Mouse (Mus musculus): ENCODE results near the gene Apoe. TPM values are rescaled to one million over a fixed set of nuclear protein-coding genes. Genes with fewer than 3 reads are reported as not detected.

The Apoe gene
- polyA plus RNA-seq, 1 experiment from 2014 or later: 20,006 TPM

DNA sequence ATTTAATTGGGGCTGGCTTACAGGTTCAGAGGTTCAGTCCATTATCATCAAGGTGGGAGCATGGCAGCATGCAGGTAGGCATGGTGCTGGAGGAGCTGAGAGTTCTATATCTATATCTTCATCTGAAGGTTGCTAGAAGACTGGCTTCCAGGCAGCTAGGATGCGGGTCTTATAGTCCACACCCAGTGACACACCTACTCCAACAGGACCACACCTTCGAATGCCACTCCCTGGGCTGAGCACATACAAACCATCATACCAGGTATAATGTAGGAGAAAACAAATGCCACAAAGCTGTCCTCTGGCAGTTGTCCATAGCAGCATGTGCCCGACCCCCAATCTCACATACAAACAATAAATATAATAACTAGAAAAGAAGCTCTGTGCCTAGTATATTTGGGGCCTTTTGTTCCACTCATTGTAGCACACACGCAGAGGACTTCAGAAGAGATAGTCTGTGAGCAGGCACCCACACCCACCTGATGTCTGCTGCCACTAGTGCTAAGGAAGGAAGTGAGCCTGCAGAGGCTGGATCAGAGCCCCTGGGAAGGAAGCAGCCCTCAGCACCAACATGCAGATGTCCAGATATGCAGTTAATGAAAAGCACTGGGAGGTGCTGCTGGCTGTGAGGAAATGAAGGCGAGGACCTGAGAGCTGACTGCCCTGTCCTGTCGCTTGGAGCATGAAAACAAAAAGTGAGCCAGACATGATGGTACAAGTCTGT is 47.8 kb downstream of the Apoe start:
- no peak overlapping the region for H3K4me2 ChIP-seq (ENCODE audit: low read depth, low read length)
- H3K27ac ChIP-seq (ENCODE audit: low read depth): no peak overlapping the region
- H3K4me1 ChIP-seq (ENCODE audit: insufficient read depth): no peaks in the 10 kb centered on the region; the same call in 1 of the 2 replicates
- peaks cover 58% of the 10 kb centered on the region for H3K36me3 ChIP-seq (replicated peaks; ENCODE audit: insufficient read depth, low read length)
- TF ChIP-seq EP300 (IDR thresholded peaks at IDR 0.05; ENCODE audit: low read depth) (no peak), CTCF (IDR thresholded peaks at IDR 0.05; ENCODE audit: low read depth) (no peak)
- no peak overlapping the region for H3K4me3 ChIP-seq (ENCODE audit: low read depth, low read length)
- no peaks in the 10 kb centered on the region for H3K9me3 ChIP-seq (ENCODE audit: low read length)
- no peak overlapping the region for H3K9ac ChIP-seq (replicated peaks)
- ATAC-seq (no peak), DNase-seq (no peak)
- 56% methylated on average over 6 of the region's 6 CpGs for WGBS (ENCODE audit: insufficient replicate concordance)
- H3K27me3 ChIP-seq (ENCODE audit: insufficient read depth, low read length): no peaks in the 10 kb centered on the region

Other genes with a start within 250 kb of the Apoe start
- 1.8 and 2.0 TPM in 2 replicates for gene Mark4, start 240.4 kb downstream of the Apoe start, polyA plus RNA-seq (2015; fragmentation: Nextera tagmentation; extraction: Ambion mirVana)
- gene Exoc3l2, start 235.9 kb downstream of the Apoe start, polyA plus RNA-seq (2015; fragmentation: Nextera tagmentation; extraction: Ambion mirVana): 1.1 and 1.7 TPM in 2 replicates
- 0.94 and 1.1 TPM in 2 replicates for gene Bloc1s3, start 190.8 kb downstream of the Apoe start, polyA plus RNA-seq (2015; fragmentation: Nextera tagmentation; extraction: Ambion mirVana)
- 51.6 and 52.5 TPM in 2 replicates for gene Trappc6a, start 190.8 kb downstream of the Apoe start, polyA plus RNA-seq (2015; fragmentation: Nextera tagmentation; extraction: Ambion mirVana)
- not detected in 2 replicates for gene Nkpd1, start 181.3 kb downstream of the Apoe start, polyA plus RNA-seq (2015; fragmentation: Nextera tagmentation; extraction: Ambion mirVana)
- gene Ppp1r37, start 136.1 kb downstream of the Apoe start, polyA plus RNA-seq (2015; fragmentation: Nextera tagmentation; extraction: Ambion mirVana): 8.1 and 8.3 TPM in 2 replicates
- 0.89 and 1.2 TPM in 2 replicates for gene Zfp296, start 121.9 kb downstream of the Apoe start, polyA plus RNA-seq (2015; fragmentation: Nextera tagmentation; extraction: Ambion mirVana)
- gene Gemin7, start 121.6 kb downstream of the Apoe start, polyA plus RNA-seq (2015; fragmentation: Nextera tagmentation; extraction: Ambion mirVana): 61.7 and 66.9 TPM in 2 replicates
- 7.6 and 8.1 TPM in 2 replicates for gene Clasrp, start 94.7 kb downstream of the Apoe start, polyA plus RNA-seq (2015; fragmentation: Nextera tagmentation; extraction: Ambion mirVana)
- 2.2 and 2.3 TPM in 2 replicates for gene Relb, start 69.8 kb downstream of the Apoe start, polyA plus RNA-seq (2015; fragmentation: Nextera tagmentation; extraction: Ambion mirVana)
- 40.3 and 44.4 TPM in 2 replicates for gene Clptm1, start 34.2 kb downstream of the Apoe start, polyA plus RNA-seq (2015; fragmentation: Nextera tagmentation; extraction: Ambion mirVana)
- 2,864 and 3,070 TPM in 2 replicates for gene Apoc2, start 21.2 kb downstream of the Apoe start, polyA plus RNA-seq (2015; fragmentation: Nextera tagmentation; extraction: Ambion mirVana)
- gene Gm44805, start 17.8 kb downstream of the Apoe start, polyA plus RNA-seq (2015; fragmentation: Nextera tagmentation; extraction: Ambion mirVana): 187 and 234 TPM in 2 replicates
- gene Apoc4, start 17.7 kb downstream of the Apoe start, polyA plus RNA-seq (2015; fragmentation: Nextera tagmentation; extraction: Ambion mirVana): 2,808 and 2,914 TPM in 2 replicates
- 5,234 and 5,457 TPM in 2 replicates for gene Apoc1, start 6.5 kb downstream of the Apoe start, polyA plus RNA-seq (2015; fragmentation: Nextera tagmentation; extraction: Ambion mirVana)
- 81.5 and 83.6 TPM in 2 replicates for gene Tomm40, start 16.2 kb upstream of the Apoe start, polyA plus RNA-seq (2015; fragmentation: Nextera tagmentation; extraction: Ambion mirVana)
- gene Nectin2, start 51.3 kb upstream of the Apoe start, polyA plus RNA-seq (2015; fragmentation: Nextera tagmentation; extraction: Ambion mirVana): 51.0 and 51.3 TPM in 2 replicates
- gene Bcam, start 71.8 kb upstream of the Apoe start, polyA plus RNA-seq (2015; fragmentation: Nextera tagmentation; extraction: Ambion mirVana): 8.8 and 9.3 TPM in 2 replicates
- gene Cblc, start 97.6 kb upstream of the Apoe start, polyA plus RNA-seq (2015; fragmentation: Nextera tagmentation; extraction: Ambion mirVana): 9.6 and 10.8 TPM in 2 replicates
- gene Bcl3, start 123.6 kb upstream of the Apoe start, polyA plus RNA-seq (2015; fragmentation: Nextera tagmentation; extraction: Ambion mirVana): 5.4 and 11.2 TPM in 2 replicates
- 0.18 and 0.19 TPM in 2 replicates for gene Gm19345, start 152.8 kb upstream of the Apoe start, polyA plus RNA-seq (2015; fragmentation: Nextera tagmentation; extraction: Ambion mirVana)
- gene Ceacam16, start 162.1 kb upstream of the Apoe start, polyA plus RNA-seq (2015; fragmentation: Nextera tagmentation; extraction: Ambion mirVana): 0.09 TPM in 1 of 2 replicates, not detected in the other
- gene Ceacam19, start 188.8 kb upstream of the Apoe start, polyA plus RNA-seq (2015; fragmentation: Nextera tagmentation; extraction: Ambion mirVana): not detected in 2 replicates
- 2.2 and 3.0 TPM in 2 replicates for gene Pvr, start 222.0 kb upstream of the Apoe start, polyA plus RNA-seq (2015; fragmentation: Nextera tagmentation; extraction: Ambion mirVana)

Data from liver, postnatal 0 days (tissue).